In genomic region chr14:48054719-48055118, GRCm38 (mm10) we compare ENCODE assay signal across 17 mouse cellular contexts.
DNase-seq lines count a peak whose midpoint lies in the region; ATAC-seq and TF ChIP-seq lines count a peak whose summit lies in the region.
"Had no signal": no experiment of that assay in that cellular context is flagged by ENCODE, and none has a peak within 500 bp of the region (broad histone marks: within the 10 kb centered on the region; RNA-seq: fewer than 3 reads in every experiment).

No protein-coding gene starts in this region.

- WGBS in intestine, postnatal 0 days, result 71% methylated on average over 3 of the region's 3 CpGs
- 72% methylated on average over 3 of the region's 3 CpGs for WGBS in intestine, embryonic 15.5 days
- WGBS in neural tube, embryonic 15.5 days, result 76% methylated on average over 3 of the region's 3 CpGs

- no peak overlapping the region for H3K4me3 ChIP-seq in intestine, postnatal 0 days (ENCODE audit: low read depth, low read length)
- no peak overlapping the region for H3K4me3 ChIP-seq in intestine, embryonic 15.5 days (replicated peaks)
- H3K4me3 ChIP-seq in neural tube, embryonic 15.5 days (replicated peaks), result no peak overlapping the region
- H3K4me3 ChIP-seq: heart, embryonic 15.5 days; hindbrain, embryonic 13.5 days; lung, embryonic 15.5 days; neural tube, embryonic 12.5 days had no signal

- TF ChIP-seq CTCF in intestine, postnatal 0 days (IDR thresholded peaks at IDR 0.05; ENCODE audit: low read depth), result peak; percentile 44

- no peaks in the 10 kb centered on the region for H3K4me1 ChIP-seq in intestine, postnatal 0 days (replicated peaks; ENCODE audit: control insufficient read depth, insufficient read depth, low read length)
- H3K4me1 ChIP-seq in intestine, embryonic 15.5 days (replicated peaks), result no peaks in the 10 kb centered on the region
- H3K4me1 ChIP-seq in neural tube, embryonic 15.5 days, result 0 out of 2 replicates have a peak, but pooled peaks cover 5% of the 10 kb centered on the region
- H3K4me1 ChIP-seq: heart, embryonic 15.5 days had no signal

- intact Hi-C loops in left cerebral cortex, postnatal 25 days (cut with DNase I), result no loop called here

- no peak overlapping the region for H3K27ac ChIP-seq in intestine, postnatal 0 days (ENCODE audit: low read depth, low read length)
- H3K27ac ChIP-seq in intestine, embryonic 15.5 days, result no peak overlapping the region
- no peak overlapping the region for H3K27ac ChIP-seq in neural tube, embryonic 15.5 days (replicated peaks)
- H3K27ac ChIP-seq: heart, embryonic 15.5 days; hindbrain, embryonic 13.5 days; lung, embryonic 15.5 days; neural tube, embryonic 12.5 days had no signal

- H3K4me2 ChIP-seq in intestine, postnatal 0 days (replicated peaks; ENCODE audit: low read depth), result no peak overlapping the region
- H3K4me2 ChIP-seq in intestine, embryonic 15.5 days (replicated peaks), result no peak overlapping the region
- no peak overlapping the region for H3K4me2 ChIP-seq in neural tube, embryonic 15.5 days
- H3K4me2 ChIP-seq: heart, embryonic 15.5 days; hindbrain, embryonic 13.5 days; lung, embryonic 15.5 days; midbrain, embryonic 11.5 days; neural tube, embryonic 12.5 days had no signal

- peak; percentile 13 for DNase-seq in neural tube, embryonic 10.5 days (ENCODE audit: extremely low spot score, low spot score)
- DNase-seq in ZHBTc4 (ENCODE audit: low read depth, low spot score), result peak; percentile 80
- DNase-seq in testis, postnatal 14 days (ENCODE audit: low spot score), result peak; percentile 56
- no peak for DNase-seq in left cerebral cortex, postnatal 25 days (ENCODE audit: low spot score in 2 of 2)
- DNase-seq in adrenal gland, postnatal 4 days (ENCODE audit: low spot score in 2 of 2), result no peak
- DNase-seq: adrenal gland, adult 2 months; cerebellum, adult 11 months; kidney, postnatal 25 days; right cerebral cortex, adult 18-20 months had no signal

- H3K9me3 ChIP-seq in intestine, postnatal 0 days (ENCODE audit: control insufficient read depth), result no peaks in the 10 kb centered on the region
- H3K9me3 ChIP-seq in intestine, embryonic 15.5 days, result no peaks in the 10 kb centered on the region
- H3K9me3 ChIP-seq in neural tube, embryonic 15.5 days (replicated peaks), result no peaks in the 10 kb centered on the region
- H3K9me3 ChIP-seq: heart, embryonic 15.5 days; hindbrain, embryonic 13.5 days; lung, embryonic 15.5 days had no signal

- H3K27me3 ChIP-seq in intestine, postnatal 0 days (replicated peaks; ENCODE audit: control insufficient read depth, insufficient read depth, low read length), result no peaks in the 10 kb centered on the region
- H3K27me3 ChIP-seq in intestine, embryonic 15.5 days (replicated peaks), result no peaks in the 10 kb centered on the region
- H3K27me3 ChIP-seq in neural tube, embryonic 15.5 days (replicated peaks), result no peaks in the 10 kb centered on the region
- H3K27me3 ChIP-seq: heart, embryonic 15.5 days; hindbrain, embryonic 13.5 days; lung, embryonic 15.5 days; neural tube, embryonic 12.5 days had no signal

- H3K36me3 ChIP-seq in intestine, postnatal 0 days (ENCODE audit: control insufficient read depth, insufficient read depth), result no peaks in the 10 kb centered on the region
- H3K36me3 ChIP-seq in intestine, embryonic 15.5 days, result no peaks in the 10 kb centered on the region
- no peaks in the 10 kb centered on the region for H3K36me3 ChIP-seq in neural tube, embryonic 15.5 days
- H3K36me3 ChIP-seq: heart, embryonic 15.5 days; hindbrain, embryonic 13.5 days; lung, embryonic 15.5 days; neural tube, embryonic 12.5 days had no signal

- no peak for ATAC-seq in intestine, postnatal 0 days
- ATAC-seq in intestine, embryonic 15.5 days, result no peak
- no peak for ATAC-seq in neural tube, embryonic 15.5 days (ENCODE audit: low FRiP score)

- no peak overlapping the region for H3K9ac ChIP-seq in intestine, postnatal 0 days (ENCODE audit: low read depth, low read length)
- no peak overlapping the region for H3K9ac ChIP-seq in intestine, embryonic 15.5 days
- H3K9ac ChIP-seq in neural tube, embryonic 15.5 days (replicated peaks), result no peak overlapping the region
- H3K9ac ChIP-seq: heart, embryonic 15.5 days; hindbrain, embryonic 13.5 days; lung, embryonic 15.5 days; neural tube, embryonic 12.5 days had no signal

Comparison
In these comparisons a context has a peak if more than half of its experiments do, and no peak if none do; other contexts are left out.
1. DNase-seq: peak in neural tube, embryonic 10.5 days (single experiment), ZHBTc4 (single experiment) and testis, postnatal 14 days (single experiment); none in left cerebral cortex, postnatal 25 days (0 of 2) and adrenal gland, postnatal 4 days (0 of 2).